Mouse (Mus musculus) limb, embryonic 15.5 days (tissue): Measurements from ENCODE around the gene Rnf183. TPM values are rescaled to one million over a fixed set of nuclear protein-coding genes. Genes with fewer than 3 reads are reported as not detected.
"Not testable (repeated sequence)": the region's sequence is repeated elsewhere in the genome, so short reads cannot be mapped to it uniquely, and the experiment has no call there.

Source experiments
- ATAC-seq: fragments of 200-750 bp; cut with Nextera tagmentation; 2 replicates; pipeline ENCODE4 v1.8.0; 2017; ENCODE audit warnings: low read depth, moderate TSS enrichment; ENCODE audit not compliant: insufficient number of reproducible peaks, low FRiP score, low TSS enrichment
- H3K27ac ChIP-seq: fragments of 300-500 bp; sonication (generic); 2 replicates; pipeline ENCODE4 v1.5.1; 2015; ENCODE audit warnings: moderate library complexity, mild to moderate bottlenecking, inconsistent platforms
- H3K27me3 ChIP-seq: fragments of 300-500 bp; sonication (generic); 2 replicates; pipeline ENCODE4 v1.6.1; 2015; ENCODE audit warnings: inconsistent platforms
- H3K36me3 ChIP-seq: fragments of 300-500 bp; sonication (generic); 2 replicates; pipeline ENCODE4 v1.6.1; 2015; ENCODE audit warnings: inconsistent platforms
- H3K4me1 ChIP-seq: fragments of 300-500 bp; sonication (generic); 2 replicates; pipeline ENCODE4 v1.6.1; 2015; ENCODE audit warnings: inconsistent platforms
- H3K4me2 ChIP-seq: fragments of 300-500 bp; sonication (generic); 2 replicates; pipeline ENCODE4 v1.6.1; 2015; ENCODE audit warnings: mild to moderate bottlenecking, inconsistent platforms
- H3K4me3 ChIP-seq: fragments of 300-500 bp; sonication (generic); 2 replicates; pipeline ENCODE4 v1.5.1; 2015; ENCODE audit warnings: mild to moderate bottlenecking, inconsistent platforms
- H3K9ac ChIP-seq: fragments of 300-500 bp; sonication (generic); 2 replicates; pipeline ENCODE4 v1.6.1; 2015; ENCODE audit warnings: inconsistent platforms
- H3K9me3 ChIP-seq: fragments of 300-500 bp; sonication (generic); 2 replicates; pipeline ENCODE4 v1.6.1; 2016; ENCODE audit warnings: inconsistent platforms
- whole genome bisulfite sequencing: fragments of 180-500 bp; shearing (Covaris S2); methylation state at CpG from one replicate; pipeline ENCODE4 v1.1.7; 2015; 5-methylcytosine and 5-hydroxymethylcytosine counted together
- polyA plus RNA-seq: library from polyadenylated mRNA; unstranded; fragments of >200 nt; fragmentation: Nextera tagmentation; extraction: Ambion mirVana; gene quantifications from 2 replicates; pipeline ENCODE4 v1.2.1, GENCODE M21; 2015

Rnf183 gene
- polyA plus RNA-seq: not detected in 2 replicates

DNA sequence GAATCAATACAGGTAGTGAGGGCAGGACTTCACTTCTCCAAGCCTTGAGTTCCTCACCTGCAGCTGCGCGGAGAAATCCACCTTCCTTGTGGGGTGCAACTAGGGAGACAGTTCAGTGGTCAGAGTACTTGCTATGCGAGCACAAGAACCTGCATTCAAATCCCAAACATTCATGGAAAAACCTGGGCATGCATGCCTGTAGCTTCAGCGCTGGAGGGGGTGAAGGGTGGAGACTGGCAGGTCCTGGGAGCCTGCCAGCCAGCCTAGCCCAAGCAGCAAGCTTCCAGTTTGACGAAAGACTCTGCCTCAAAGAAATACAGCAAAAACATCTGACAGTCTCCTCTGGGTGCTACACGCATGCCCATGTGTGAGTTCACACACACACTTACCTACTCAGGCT is at the start of gene Rnf183:
Gene Rnf183, minus strand, starts transcription at position 172 of the 400 bp plus-strand sequence.
- WGBS: 77% methylated on average over 6 of the region's 6 CpGs
- no peaks in the 10 kb centered on the region for H3K27me3 ChIP-seq
- ATAC-seq: no peak
- no peak within 1 kb of the TSS for H3K4me2 ChIP-seq
- H3K9ac ChIP-seq: no peak within 1 kb of the TSS
- H3K27ac ChIP-seq: no peak within 1 kb of the TSS
- no peaks in the 10 kb centered on the region for H3K4me1 ChIP-seq
- H3K4me3 ChIP-seq: no peak within 1 kb of the TSS
- no peaks in the 10 kb centered on the region for H3K36me3 ChIP-seq
- no peaks in the 10 kb centered on the region for H3K9me3 ChIP-seq

DNA sequence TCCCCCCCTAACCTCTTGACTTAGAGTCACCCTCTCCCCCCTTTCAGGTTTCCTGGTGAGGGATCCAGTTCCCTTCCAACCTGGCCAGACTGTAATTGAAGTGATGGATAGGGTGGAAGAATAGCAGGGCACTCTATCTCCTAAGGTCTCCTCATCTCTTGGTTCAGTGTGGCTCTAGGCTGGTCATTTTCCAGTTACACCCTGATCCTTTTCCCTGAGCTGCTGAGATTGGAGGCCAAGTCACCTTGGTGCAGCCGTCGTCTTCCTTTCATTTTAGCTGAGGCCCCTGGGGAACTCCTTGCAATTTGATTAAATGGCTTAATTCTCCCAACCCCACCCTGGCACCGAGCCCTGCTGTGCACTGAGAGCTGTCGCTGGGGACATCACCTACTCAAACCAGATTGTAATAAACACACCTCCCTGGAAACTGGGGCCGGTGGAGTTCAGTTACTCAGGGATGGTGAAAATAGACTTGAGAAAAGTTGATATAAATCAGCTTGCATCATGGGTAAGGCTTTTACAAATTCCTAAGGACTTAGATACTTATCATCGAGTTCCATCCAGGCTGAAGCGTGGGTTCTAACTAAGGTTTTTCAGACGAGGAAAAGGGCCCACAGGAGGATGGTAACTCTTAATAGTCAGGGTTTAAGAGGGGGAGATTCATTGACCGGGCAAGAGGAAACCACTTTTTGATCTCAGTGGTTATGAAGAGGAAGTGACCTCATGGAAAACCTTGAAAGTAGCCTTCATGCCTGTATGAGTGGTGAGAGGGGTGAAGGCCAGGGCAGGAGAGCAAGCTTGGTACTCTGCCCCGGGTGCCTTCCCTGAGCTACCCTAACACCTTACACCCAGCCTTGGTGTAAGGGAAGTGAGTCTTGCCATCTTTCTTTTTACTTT is 45.9 kb upstream of the Rnf183 start:
- no peak overlapping the region for H3K4me2 ChIP-seq
- H3K27me3 ChIP-seq: peaks cover 5% of the 10 kb centered on the region; the same call in 1 of the 2 replicates

DNA sequence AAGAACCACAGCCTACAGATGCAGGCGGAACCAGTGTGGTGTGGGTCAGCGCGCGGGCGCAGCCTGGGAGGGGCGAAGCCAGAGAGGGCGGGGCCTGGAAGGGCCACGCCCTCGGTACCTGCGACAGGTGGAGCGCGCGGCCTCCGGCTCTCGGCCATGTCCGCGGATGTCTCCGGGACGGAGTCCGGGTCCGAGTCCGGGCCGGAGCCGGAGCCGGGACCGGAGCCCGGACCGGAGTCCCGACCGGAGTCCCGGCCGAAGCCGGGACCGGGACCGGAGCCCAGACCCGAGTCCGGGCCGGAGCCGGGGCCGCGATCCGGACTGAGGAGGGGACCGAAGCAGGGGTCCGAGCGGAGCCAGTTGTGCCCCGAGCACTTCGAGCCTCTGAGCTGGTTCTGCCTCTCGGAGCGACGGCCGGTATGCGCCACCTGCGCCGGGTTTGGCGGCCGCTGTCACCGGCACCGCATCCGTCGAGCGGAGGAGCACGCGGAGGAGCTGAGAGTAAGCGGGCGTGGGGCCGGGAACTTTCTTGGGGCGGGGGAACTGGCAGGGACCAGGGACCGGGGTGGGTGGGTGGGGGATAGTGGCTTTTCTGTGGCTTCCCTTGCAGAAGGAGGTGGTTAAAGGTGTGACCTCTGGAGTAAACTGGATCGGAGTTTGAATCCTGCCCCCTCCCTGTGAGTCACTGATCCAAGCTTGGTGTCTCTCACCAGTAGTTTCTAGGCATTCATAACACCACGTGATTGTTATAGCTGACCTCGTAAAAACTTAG is 45.1 kb upstream of the Rnf183 start, which contains the start of gene Bspry:
Gene Bspry, plus strand, starts transcription at position 117 of the 772 bp plus-strand sequence.
- whole genome bisulfite sequencing: 3% methylated on average over 70 of the region's 71 CpGs
- H3K36me3 ChIP-seq: no peaks in the 10 kb centered on the region
- H3K4me3 ChIP-seq: peak within 1 kb of the TSS; percentile 49
- no peaks in the 10 kb centered on the region for H3K9me3 ChIP-seq
- H3K27ac ChIP-seq: 0 out of 2 replicates have a peak within 1 kb of the TSS, but pooled peaks have one; percentile 27
- H3K4me2 ChIP-seq: peak within 1 kb of the TSS; percentile 88
- H3K9ac ChIP-seq: no peak within 1 kb of the TSS
- peaks cover 13% of the 10 kb centered on the region for H3K4me1 ChIP-seq
- peak; percentile 48 for ATAC-seq
- H3K27me3 ChIP-seq: peaks cover 5% of the 10 kb centered on the region; the same call in 1 of the 2 replicates

More for the DNA sequence above, 45.9 kb upstream of the Rnf183 start:
- WGBS: 31% methylated on average over 10 of the region's 10 CpGs
- Histone ChIP-seq H3K9ac (no peak overlapping the region), H3K4me3 (peak overlapping the region; percentile 49), H3K9me3 (no peaks in the 10 kb centered on the region), H3K4me1 (peaks cover 13% of the 10 kb centered on the region), H3K36me3 (no peaks in the 10 kb centered on the region), H3K27ac (no peak overlapping the region)
- no peak for ATAC-seq

DNA sequence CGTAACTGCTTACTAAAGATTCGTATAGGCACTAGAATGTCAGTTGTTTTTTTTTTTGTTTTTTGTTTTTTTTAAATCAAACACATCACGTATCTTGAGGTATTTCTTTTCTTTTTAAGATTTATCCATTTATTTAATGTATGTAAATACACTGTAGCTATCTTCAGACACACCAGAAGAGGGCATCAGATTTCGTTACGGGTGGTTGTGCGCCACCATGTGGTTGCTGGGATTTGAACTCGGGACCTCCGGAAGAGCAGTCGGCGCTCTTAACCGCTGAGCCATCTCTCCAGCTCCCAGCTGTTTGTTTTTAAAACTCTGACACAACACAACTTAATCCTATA is 44.5 kb upstream of the Rnf183 start:
- H3K4me1 ChIP-seq: peaks cover 13% of the 10 kb centered on the region
- 13% methylated on average over 11 of the region's 11 CpGs for WGBS
- not testable (repeated sequence) for H3K9ac ChIP-seq, ATAC-seq, H3K27me3 ChIP-seq, H3K9me3 ChIP-seq, H3K36me3 ChIP-seq
- peak overlapping the region; percentile 88 for H3K4me2 ChIP-seq
- peak overlapping the region; percentile 49 for H3K4me3 ChIP-seq
- 0 out of 2 replicates have a peak overlapping the region, but pooled peaks have one; percentile 27 for H3K27ac ChIP-seq

DNA sequence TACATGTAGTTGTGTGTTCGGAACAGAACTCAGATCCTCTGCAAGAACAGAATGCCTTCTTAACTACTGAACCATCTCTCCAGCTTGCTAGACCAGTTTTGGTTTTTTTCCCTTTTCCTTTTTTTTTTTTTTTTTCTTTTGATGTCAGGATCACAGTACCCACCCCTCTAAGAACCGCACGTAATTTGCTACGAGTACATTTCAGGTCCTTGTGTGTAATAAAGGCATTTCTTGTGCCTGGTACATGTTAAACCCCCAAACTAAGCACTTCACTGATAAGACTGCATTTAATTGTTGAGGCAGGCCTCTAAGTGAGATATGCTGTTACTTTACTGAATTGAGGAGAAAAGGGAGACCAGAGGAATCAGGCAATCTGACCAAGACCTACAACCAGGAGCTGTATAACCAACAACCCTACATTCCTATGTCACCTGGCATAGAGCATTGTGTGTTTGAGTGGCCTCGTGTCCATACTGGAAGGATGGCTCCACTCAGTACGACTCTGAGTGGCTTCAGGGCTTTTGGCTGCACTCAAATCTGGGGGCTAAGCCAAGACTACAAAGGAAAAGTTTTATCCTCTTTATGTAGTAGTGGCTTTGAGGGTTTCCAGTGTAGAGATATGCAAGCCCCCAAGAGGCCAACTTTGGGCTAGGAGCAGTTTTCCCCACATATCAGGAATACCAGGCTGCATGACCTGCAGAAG is 42.6 kb upstream of the Rnf183 start:
- WGBS: 60% methylated on average over 6 of the region's 6 CpGs
- Histone ChIP-seq H3K36me3 (no peaks in the 10 kb centered on the region), H3K4me3 (no peak overlapping the region), H3K4me2 (no peak overlapping the region), H3K27me3 (peaks cover 5% of the 10 kb centered on the region; the same call in 1 of the 2 replicates), H3K4me1 (peaks cover 13% of the 10 kb centered on the region), H3K9ac (no peak overlapping the region), H3K9me3 (no peaks in the 10 kb centered on the region), H3K27ac (no peak overlapping the region)
- ATAC-seq: no peak

DNA sequence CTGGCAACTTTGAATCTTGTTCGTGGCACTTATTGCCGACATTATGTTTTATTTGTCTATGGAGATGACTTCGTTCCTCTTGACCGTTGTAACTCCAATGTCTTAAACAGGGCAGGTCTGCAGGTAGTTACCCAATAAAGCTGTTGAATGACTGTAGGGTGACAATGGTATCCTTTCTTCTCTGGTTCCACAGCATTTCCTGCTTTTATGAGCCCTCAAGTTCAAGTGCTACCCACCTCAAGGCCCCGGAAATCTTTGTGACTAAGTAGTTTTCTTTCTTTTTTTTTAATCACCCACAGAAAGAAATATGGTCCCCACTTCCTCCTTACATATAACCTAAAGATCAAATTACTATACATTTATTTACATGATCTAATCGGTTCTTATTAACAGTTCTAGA is 40.7 kb upstream of the Rnf183 start:
- Histone ChIP-seq H3K4me1 (peaks cover 11% of the 10 kb centered on the region), H3K9ac (no peak overlapping the region), H3K4me3 (no peak overlapping the region), H3K27me3 (peaks cover 5% of the 10 kb centered on the region; the same call in 1 of the 2 replicates), H3K9me3 (no peaks in the 10 kb centered on the region), H3K4me2 (no peak overlapping the region), H3K36me3 (no peaks in the 10 kb centered on the region), H3K27ac (no peak overlapping the region)
- WGBS: 74% methylated on average over 6 of the region's 6 CpGs
- ATAC-seq: no peak

DNA sequence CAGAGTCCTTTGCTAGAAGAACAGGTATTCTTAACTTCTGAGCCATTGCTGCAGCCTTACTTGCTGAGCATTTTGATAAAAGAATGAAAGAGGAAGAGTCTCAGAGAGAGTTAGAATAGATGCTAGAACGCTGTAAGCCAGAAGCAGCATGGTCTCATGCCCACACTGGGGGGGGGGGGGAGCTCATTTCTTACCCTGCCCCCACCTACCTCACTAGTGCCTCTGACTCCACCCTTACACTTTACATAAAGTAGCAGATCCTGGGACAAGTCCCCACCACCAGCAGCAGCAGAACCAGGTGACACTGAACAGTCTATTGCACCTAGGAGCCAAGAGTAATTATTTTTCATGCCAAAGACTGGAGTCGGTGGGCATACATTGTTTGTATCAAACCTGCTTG is 40.1 kb upstream of the Rnf183 start:
- peaks cover 5% of the 10 kb centered on the region for H3K4me1 ChIP-seq
- no peaks in the 10 kb centered on the region for H3K9me3 ChIP-seq
- no peak overlapping the region for H3K4me3 ChIP-seq
- H3K9ac ChIP-seq: no peak overlapping the region
- no peak for ATAC-seq
- 76% methylated on average over 2 of the region's 2 CpGs for WGBS
- H3K27me3 ChIP-seq: peaks cover 4% of the 10 kb centered on the region; the same call in 1 of the 2 replicates
- no peak overlapping the region for H3K27ac ChIP-seq
- no peak overlapping the region for H3K4me2 ChIP-seq
- no peaks in the 10 kb centered on the region for H3K36me3 ChIP-seq

DNA sequence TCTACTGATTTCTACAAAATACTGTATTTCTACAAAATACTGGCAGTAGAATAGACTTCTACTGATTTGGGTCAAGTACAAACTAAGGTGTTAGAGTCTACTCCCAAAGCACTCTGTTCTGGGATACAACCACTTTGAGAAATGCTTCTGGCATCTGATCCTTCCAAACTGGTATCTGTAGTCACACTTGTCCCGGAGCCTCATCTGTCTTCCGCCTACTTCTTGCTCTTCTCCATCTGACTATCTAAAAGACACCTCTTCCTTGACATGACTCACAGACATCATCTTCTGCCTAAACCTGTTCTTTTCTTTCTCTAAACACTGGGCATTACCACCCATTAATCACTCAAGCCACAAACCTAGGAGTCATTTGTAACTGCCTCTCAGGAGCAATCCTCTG is 37.0 kb upstream of the Rnf183 start:
- Histone ChIP-seq H3K4me1 (no peaks in the 10 kb centered on the region), H3K4me2 (no peak overlapping the region), H3K36me3 (no peaks in the 10 kb centered on the region), H3K27me3 (no peaks in the 10 kb centered on the region), H3K9me3 (no peaks in the 10 kb centered on the region), H3K4me3 (no peak overlapping the region), H3K27ac (no peak overlapping the region), H3K9ac (no peak overlapping the region)
- 79% methylated on average over 2 of the region's 2 CpGs for WGBS
- ATAC-seq: no peak

DNA sequence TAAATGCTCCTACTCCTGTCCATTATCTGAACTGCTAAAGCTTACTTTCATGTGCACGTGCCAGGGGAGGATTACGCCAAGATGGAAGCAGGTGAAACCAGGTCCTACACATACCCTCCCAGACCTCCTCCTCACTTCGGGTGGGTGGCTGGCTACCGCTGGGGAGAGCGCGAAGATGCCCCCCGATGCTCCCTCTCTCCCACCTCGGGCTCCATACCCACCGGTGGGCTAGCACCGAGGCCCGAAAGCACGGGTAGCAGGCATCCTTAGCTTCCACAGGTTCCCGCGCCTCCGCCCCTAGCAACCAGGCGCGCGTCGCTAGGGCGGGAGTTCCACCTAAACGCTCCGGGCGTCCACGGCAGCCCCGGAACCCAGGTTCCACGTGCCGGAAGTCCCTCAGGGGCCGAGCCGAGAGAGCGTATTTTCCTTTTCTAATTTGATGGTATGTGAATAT is 35.6 kb upstream of the Rnf183 start, which contains the start of gene Wdr31:
Gene Wdr31, minus strand, starts transcription at position 299 of the 454 bp plus-strand sequence.
- ATAC-seq: peak; percentile 58; the same call in 1 of the 2 replicates
- Histone ChIP-seq H3K4me2 (peak within 1 kb of the TSS; percentile 66), H3K27ac (no peak within 1 kb of the TSS), H3K4me3 (peak within 1 kb of the TSS; percentile 51), H3K4me1 (no peaks in the 10 kb centered on the region), H3K9ac (no peak within 1 kb of the TSS; the same call in 1 of the 2 replicates), H3K9me3 (no peaks in the 10 kb centered on the region), H3K36me3 (no peaks in the 10 kb centered on the region), H3K27me3 (no peaks in the 10 kb centered on the region)
- WGBS: under 1% methylated on average over 30 of the region's 30 CpGs

DNA sequence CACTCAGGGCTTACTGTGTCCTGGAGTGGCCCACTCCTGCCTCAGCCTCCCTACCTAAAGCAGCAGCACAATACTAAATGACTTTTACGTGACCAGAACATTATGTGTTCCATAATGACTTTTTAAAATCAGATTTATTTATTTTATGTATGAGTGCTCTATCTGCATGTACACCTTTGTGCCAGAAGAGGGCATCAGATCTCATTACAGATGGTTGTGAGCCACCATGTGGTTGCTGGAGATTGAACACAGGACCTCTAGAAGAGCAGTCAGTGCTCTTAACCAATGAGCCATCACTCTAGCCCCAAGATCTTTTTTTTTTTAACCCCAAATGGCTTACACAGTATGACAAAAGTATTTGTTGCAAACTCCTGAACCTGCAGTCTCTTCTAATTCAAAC is 33.1 kb upstream of the Rnf183 start:
- 100% methylated on average over 1 of the region's 1 CpGs for WGBS
- no peak overlapping the region for H3K4me3 ChIP-seq
- H3K4me1 ChIP-seq: no peaks in the 10 kb centered on the region
- H3K9ac ChIP-seq: no peak overlapping the region
- no peaks in the 10 kb centered on the region for H3K27me3 ChIP-seq
- H3K27ac ChIP-seq: no peak overlapping the region
- H3K36me3 ChIP-seq: no peaks in the 10 kb centered on the region
- ATAC-seq: no peak
- H3K4me2 ChIP-seq: no peak overlapping the region
- H3K9me3 ChIP-seq: no peaks in the 10 kb centered on the region

DNA sequence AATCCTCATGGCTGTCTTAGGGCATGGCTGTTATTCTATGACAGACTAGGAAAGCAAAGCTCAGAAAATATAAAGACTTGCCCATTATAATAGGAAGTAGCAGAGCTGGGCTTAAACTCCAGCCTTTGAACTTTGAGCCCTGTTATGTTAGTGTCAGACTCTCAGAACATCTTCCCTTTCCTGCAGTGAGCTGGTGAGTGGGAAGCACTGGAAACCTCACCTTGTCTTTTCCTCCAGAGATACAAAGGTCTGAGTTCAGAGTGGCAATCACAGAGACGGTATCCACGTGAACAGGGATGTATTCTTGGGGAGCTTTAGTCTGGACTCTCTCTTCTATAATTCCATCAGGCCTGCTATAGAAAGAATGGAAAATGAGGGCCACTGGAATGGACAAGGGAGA is 28.1 kb upstream of the Rnf183 start:
- H3K9ac ChIP-seq: no peak overlapping the region
- no peak overlapping the region for H3K4me2 ChIP-seq
- 0 out of 2 replicates have a peak, but pooled peaks cover 5% of the 10 kb centered on the region for H3K4me1 ChIP-seq
- no peak overlapping the region for H3K27ac ChIP-seq
- WGBS: 91% methylated on average over 2 of the region's 2 CpGs
- ATAC-seq: no peak
- no peaks in the 10 kb centered on the region for H3K27me3 ChIP-seq
- no peak overlapping the region for H3K4me3 ChIP-seq
- no peaks in the 10 kb centered on the region for H3K9me3 ChIP-seq
- 0 out of 2 replicates have a peak, but pooled peaks cover 4% of the 10 kb centered on the region for H3K36me3 ChIP-seq
